Mouse (Mus musculus): Measurements from ENCODE around the gene Fam19a1.

Fam19a1 gene

DNA sequence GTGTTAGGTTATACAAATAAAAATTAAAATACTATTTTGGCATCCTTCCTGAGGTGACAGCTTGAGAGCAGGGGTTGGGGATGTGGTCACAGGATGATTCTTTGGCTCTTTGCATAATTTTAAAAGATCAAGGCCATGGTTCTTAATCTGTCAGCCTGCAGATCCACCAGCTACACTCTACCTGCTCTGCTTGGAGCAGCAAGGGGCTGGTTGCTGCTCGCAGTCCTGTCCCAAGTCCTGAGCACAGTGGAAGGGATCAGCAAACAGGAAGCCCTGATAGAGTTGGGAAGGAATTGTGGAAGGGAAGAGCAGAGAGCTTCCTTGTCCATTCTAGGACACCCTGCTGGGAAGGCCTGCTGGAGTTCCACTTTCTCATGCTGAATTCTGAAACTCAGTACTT, 320.9 kb downstream of the Fam19a1 start:
- in situ Hi-C loops (cut with MboI, MseI) = loop anchor here (10.0 kb wide), 1 partner anchor 311 kb away; no protein-coding TSS in a partner anchor

- in situ Hi-C loops (cut with MboI, MseI) = loop anchor here (10.0 kb wide), 1 partner anchor 309 kb away; no protein-coding TSS in a partner anchor
Measured at GRCm38 (mm10) chr6:96435545-96435944, 322.6 kb downstream of the Fam19a1 start.

- in situ Hi-C loops (cut with MboI, MseI) = loop anchor here (10.0 kb wide), 1 partner anchor 307 kb away; no protein-coding TSS in a partner anchor
Measured at GRCm38 (mm10) chr6:96437814-96438213, 324.9 kb downstream of the Fam19a1 start.

DNA sequence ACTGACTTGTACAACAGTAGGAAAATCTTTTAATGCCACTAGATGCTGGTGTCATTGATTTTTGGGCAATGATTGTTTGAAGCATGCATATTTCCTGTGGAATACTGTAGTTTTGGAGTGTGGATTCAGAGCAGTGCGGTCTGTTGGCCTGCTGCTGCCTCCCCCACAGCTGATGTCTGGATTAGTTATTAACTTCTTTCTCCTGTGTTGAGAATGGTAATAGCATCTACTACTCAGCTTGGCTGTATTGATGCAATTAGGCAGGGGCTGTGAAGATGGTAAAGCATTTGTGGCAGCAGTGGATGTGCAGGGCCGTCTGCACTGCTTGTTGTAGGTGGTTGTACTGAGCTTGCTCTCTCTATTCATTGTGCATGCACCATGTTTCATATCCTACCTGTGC, 326.5 kb downstream of the Fam19a1 start:
- in situ Hi-C loops (cut with MboI, MseI) = loop anchor here (10.0 kb wide), 1 partner anchor 305 kb away; no protein-coding TSS in a partner anchor

- in situ Hi-C loops (cut with MboI, MseI) = no loop called here
Measured at GRCm38 (mm10) chr6:96441971-96442370, 329.0 kb downstream of the Fam19a1 start.

DNA sequence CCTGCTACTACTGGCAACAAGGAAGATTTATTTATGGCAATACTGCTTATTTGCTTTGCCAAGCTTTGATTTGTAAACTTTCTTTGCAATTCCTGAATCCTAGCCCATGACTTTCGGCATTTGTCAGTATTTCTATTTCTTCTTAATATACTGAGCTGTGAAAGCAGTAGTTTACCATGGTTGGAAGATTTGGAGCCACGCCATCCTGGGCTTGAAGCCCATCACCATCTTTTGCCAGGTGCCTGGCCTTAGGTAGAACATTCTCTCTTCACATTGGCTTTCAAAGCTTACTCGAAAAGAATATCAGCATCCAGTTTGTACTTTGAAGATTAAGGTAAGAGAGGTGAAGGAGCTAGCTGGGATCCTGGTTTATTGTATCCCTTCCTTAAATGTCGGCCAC, 334.5 kb downstream of the Fam19a1 start:
- in situ Hi-C loops (cut with MboI, MseI) = no loop called here

DNA sequence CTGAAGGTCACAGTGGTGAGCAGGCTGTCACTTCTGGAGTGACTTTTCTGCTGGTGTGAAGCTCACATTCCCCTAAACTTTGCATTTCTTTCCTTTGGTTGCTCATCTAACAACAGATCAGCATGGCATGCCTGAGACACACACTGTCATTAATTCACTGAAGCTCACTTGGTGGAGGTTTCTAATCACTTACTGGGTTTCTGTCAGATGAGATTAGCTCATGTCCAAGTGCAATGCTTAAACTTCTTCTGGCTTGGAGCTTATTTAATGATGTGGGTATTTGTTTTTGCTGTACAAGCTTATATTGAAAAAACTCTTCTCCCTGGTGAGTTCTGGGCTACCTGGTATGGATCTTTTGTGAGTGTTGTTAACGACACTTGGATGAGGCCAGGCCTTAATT, 343.3 kb downstream of the Fam19a1 start:
- in situ Hi-C loops (cut with MboI, MseI) = no loop called here

DNA sequence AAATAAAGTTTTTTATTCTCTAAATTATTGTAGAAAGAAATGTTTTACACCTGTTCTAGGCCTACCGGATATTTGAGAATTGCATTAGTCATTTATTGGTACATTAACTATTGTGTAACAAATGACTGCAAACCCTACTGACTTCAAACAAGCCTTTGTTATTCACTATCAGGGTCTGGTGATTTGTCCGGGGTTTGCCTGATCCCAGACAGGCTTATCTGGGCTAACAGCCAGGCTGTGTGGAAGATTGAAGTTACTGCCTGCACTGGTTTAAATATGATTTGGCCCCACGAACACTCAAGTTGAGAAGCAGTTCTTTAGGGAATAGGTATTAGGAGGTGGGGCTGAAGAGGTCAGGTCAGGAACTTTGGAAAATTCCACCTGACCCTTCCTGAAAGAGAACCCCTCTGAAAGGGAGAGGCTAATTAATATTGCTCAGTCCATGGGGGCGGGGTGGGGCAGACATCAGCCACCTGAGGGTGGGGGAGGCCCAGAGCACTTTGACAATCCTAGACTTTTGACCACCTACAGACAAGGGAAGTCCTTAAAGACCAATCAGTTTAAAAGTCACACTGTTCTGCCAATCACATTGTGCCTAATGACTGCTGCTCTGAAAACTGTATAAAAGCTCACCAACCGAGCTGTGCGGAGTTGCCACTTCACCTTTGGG, 344.8 kb downstream of the Fam19a1 start:
- in situ Hi-C loops (cut with MboI, MseI) = no loop called here

DNA sequence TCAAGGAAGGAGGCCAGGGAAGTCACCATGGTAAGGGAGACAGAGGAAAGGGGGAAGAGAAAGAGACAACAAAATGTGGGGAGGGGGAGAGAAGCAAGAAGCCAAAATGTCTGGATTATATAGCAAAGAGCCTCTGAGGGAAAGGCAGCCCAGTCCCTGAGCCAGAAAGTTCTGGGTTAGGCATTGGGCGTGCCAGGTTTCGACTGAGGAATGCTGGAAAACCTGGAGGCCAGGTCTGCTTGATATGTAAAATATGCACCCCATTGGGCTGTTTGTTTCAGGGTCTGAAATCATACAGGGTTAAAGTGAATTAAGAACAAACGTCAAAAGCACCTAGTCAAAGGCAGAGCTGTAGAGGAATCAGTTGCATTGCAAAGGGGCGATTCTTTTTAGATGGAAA, 346.1 kb downstream of the Fam19a1 start:
- in situ Hi-C loops (cut with MboI, MseI) = no loop called here

DNA sequence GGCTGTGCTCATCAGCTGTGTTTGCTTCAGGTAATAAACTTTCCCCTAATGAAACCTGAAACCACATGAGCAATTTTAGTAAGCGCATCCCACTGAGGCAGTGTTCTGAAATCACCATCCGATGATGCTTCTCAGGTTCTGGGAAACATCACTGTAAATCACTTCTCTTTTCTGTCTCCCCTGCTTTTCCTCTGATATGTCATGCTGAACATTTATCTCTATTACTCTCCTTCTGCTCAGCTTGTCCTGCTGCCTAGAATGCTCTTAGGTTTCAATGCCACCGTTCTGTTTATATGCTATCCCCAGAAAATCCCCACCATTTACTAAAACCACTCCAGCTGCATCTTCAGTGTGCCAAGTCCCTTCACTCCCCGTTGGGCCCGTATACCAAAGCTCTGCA, 386.5 kb downstream of the Fam19a1 start:
- in situ Hi-C loops (cut with MboI, MseI) = no loop called here

GRCm38 (mm10) chr6:96541600-96541999, 428.6 kb downstream of the Fam19a1 start:
- in situ Hi-C loops (cut with MboI, MseI) = no loop called here

DNA sequence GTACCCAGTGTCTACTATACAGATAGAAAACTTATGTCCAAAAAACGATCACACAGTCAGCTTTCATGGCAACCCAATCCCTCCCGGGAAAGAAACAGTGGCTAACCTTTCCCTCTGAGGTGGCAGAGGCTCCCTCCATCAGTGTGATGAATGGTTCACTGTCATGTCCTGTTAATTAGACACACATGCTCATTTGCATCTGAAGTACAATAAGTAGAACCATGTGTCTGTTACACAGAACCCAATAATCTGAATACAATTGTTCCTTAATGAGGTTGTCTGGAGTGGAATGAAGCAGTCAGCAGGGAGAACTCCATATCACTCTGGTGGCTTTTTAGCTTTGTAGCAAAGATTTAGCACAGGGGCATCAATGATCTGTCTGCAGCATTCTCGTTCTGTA, 431.9 kb downstream of the Fam19a1 start:
- in situ Hi-C loops (cut with MboI, MseI) = no loop called here

DNA sequence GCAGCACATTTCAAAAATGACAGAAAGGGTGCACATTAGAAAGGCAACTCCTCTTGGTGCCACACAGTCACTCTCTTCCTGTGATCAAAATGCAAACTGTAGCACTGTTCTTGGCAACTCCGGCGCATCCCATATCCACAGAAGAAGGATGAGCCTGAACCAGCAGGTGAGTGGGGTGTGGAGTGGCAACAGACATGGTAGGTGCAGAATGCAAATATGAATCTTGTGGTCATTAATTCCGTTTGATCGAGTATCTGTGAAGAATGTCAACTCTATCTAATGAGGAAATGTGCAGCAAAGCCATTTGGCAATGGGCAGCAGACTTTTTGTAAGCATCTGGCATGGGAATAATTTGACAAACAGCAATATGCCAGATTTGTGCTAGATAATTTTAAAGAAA, 437.5 kb downstream of the Fam19a1 start:
- in situ Hi-C loops (cut with MboI, MseI) = no loop called here

GRCm38 (mm10) chr6:96578649-96579048, 465.7 kb downstream of the Fam19a1 start:
- in situ Hi-C loops (cut with MboI, MseI) = no loop called here

GRCm38 (mm10) chr6:96580726-96581125, 467.8 kb downstream of the Fam19a1 start:
- in situ Hi-C loops (cut with MboI, MseI) = no loop called here

DNA sequence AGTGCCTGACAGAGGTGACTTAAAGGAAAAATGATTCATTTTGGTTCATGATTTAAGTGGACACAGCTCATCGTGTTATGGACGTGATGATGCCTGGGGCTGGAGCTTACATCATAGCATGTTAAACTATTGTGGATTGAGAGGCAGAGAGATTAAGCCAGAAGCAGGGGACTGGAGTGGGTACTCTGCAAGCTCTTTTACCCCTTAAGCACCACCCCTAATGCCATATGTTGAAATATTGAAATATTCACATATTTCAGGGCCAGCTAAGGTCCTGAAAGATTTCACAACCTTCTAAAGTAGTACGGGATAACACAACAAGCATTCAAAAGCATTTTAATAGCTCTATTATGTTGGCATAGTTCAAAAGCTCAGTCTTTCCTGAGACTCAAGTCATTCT, 468.2 kb downstream of the Fam19a1 start:
- in situ Hi-C loops (cut with MboI, MseI) = no loop called here

- in situ Hi-C loops (cut with MboI, MseI) = no loop called here
Measured at GRCm38 (mm10) chr6:96587427-96587826, 474.5 kb downstream of the Fam19a1 start.

DNA sequence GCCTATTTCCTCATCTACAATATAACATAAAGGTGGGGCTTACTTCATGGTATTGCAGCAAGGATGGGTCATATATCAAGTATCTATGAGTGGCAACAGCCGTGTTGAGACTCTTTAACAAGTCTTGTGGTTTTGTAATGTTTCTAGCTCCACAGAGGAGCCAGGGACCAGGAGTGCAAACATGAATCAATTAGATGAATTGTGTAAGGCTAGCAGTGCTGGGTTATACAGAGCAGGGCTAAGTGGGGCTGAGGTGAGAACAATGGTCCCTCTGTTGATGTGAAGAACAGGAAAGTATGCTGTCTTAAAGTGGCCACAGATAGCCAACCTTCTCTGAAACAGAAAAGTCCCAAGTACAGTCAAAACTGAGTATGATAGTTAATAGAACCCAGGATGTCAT, 480.1 kb downstream of the Fam19a1 start:
- in situ Hi-C loops (cut with MboI, MseI) = no loop called here

DNA sequence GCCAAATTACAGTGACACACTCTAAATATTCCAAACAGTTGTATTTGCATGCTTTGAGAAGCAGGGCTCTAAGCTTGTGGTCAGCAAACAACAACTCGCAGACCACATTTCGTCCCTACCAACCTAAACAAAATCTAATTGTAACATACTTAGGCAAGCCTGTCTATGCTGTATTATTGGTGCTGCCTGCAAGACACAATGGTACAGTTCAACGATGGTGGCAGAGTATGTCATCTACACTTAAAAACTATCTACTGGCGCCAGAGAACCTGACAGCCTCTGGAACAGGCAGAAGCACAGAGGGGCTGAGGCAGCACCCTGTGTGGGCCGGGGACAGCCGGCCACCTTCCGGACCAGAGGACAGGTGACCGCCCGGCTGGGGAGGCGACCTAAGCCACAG, 482.2 kb downstream of the Fam19a1 start:
- in situ Hi-C loops (cut with MboI, MseI) = no loop called here

DNA sequence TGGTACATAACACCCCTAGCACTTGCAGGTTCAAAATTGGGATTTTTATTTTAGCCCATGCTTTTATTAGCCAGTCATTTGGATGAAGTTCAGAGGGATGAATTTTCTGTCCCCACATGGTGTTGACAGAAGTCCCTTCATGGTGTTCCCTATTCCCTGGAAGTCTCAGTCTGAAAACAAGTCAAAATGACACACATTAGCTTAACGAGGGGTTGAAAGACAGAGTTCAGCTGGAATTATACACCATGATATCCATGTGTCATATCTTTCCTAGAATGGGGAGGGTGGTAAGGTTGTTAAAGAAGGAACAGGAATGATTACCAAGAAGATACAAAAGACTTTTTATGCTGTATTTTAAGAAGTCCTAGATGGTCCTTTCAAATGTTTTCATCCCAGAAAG, 511.2 kb downstream of the Fam19a1 start:
- in situ Hi-C loops (cut with MboI, MseI) = no loop called here

- in situ Hi-C loops (cut with MboI, MseI) = no loop called here
Measured at GRCm38 (mm10) chr6:96631518-96631917, 518.6 kb downstream of the Fam19a1 start.

- in situ Hi-C loops (cut with MboI, MseI) = no loop called here
Measured at GRCm38 (mm10) chr6:96632243-96632642, 519.3 kb downstream of the Fam19a1 start.

DNA sequence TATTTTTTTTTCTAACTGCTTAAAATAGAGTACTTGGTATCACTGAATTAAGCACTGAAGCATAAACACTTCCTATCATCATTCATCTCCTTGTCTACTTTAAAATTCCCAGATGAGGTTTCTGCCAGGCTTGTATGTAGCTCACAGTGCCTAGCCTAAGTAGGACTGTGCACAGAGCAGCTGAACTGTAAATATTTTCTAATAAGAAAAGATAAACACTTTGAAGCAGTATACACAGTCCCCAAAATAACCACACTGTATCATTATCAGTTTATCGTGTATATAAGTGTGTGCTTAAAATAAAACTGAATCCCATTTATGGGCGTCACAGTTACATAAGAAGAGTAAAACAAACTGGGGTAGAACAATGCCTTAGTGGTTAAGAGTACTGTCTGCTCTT, 522.7 kb downstream of the Fam19a1 start:
- in situ Hi-C loops (cut with MboI, MseI) = no loop called here

DNA sequence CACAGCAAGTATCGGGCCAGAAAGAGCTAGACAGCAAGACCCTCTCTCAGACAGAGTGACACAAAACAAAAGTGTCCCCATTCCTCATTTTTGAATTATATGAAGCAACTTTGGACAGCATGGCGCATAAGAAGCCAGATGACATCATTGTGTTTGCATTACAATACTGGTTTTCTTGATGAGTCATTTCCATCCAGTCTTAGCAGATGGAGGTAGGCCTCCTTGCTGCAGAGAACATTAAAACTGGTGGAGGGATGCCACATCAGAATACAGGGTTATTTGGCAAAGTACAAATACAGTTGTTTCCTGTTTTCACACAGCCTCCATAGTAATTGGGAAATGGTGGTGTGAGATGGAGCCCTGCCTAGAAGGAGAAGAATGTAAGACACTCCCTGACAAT, 535.8 kb downstream of the Fam19a1 start:
- in situ Hi-C loops (cut with MboI, MseI) = no loop called here

All from T-helper 2 cell (primary cell).